Mouse (Mus musculus): ENCODE data around the gene Plekhg3. TPM values are rescaled to one million over a fixed set of nuclear protein-coding genes. Genes with fewer than 3 reads are reported as not detected.
A peak's percentile ranks its signal among the peaks of the same experiment; 100 is the strongest.

The Plekhg3 gene
- total RNA-seq, 1 experiment: 12.1 TPM

GRCm38 (mm10) chr12:76541475-76541874, 10.8 kb downstream of the Plekhg3 start:
- H3K27ac ChIP-seq (ENCODE audit: insufficient read depth, low read depth, low read length, poor library complexity, severe bottlenecking): no peak overlapping the region; the same call in 1 of the 2 replicates
- in situ Hi-C loops (cut with MboI; ENCODE audit: low sequenced_read_pairs in 2 of 2, unreplicated experiment in 2 of 2): no loop called here
- H3K36me3 ChIP-seq (ENCODE audit: control insufficient read depth, insufficient read depth, low read length, poor library complexity, severe bottlenecking): 0 out of 2 replicates have a peak, but pooled peaks cover 2% of the 10 kb centered on the region
- TF ChIP-seq HCFC1 (IDR thresholded peaks at IDR 0.05; ENCODE audit: borderline replicate concordance, insufficient read depth, low read length) (no peak), ZC3H11A (IDR thresholded peaks at IDR 0.05; ENCODE audit: borderline replicate concordance, low read depth, low read length) (no peak), CHD2 (IDR thresholded peaks at IDR 0.05; ENCODE audit: low read depth, low read length) (no peak), MAFK (IDR thresholded peaks at IDR 0.05; ENCODE audit: insufficient read depth, low read depth, low read length) (no peak), ZNF384 (IDR thresholded peaks at IDR 0.05; ENCODE audit: low read depth, low read length) (no peak)
- peak overlapping the region; percentile 60 for H3K9ac ChIP-seq (ENCODE audit: insufficient read depth, low read depth, low read length, poor library complexity, severe bottlenecking)
- H3K4me3 ChIP-seq (ENCODE audit: insufficient read depth in 1 of 2, low read depth in 1 of 2, low read length in 2 of 2, poor library complexity in 1 of 2, severe bottlenecking in 1 of 2): peak overlapping the region; percentile 50 to 54
- no peaks in the 10 kb centered on the region for H3K9me3 ChIP-seq (ENCODE audit: control insufficient read depth, insufficient read depth, low read depth, low read length)
- peak; percentile 43 for DNase-seq (ENCODE audit: low read depth, low spot score)
- H3K4me1 ChIP-seq (ENCODE audit: control insufficient read depth in 2 of 2, insufficient read depth in 2 of 2, low read length in 2 of 2, poor library complexity in 1 of 2): peaks cover 0 to 25% of the 10 kb centered on the region in 2 experiments; a peak in 3 of 4 replicates

- Histone ChIP-seq H3K27ac (ENCODE audit: insufficient read depth, low read depth, low read length, poor library complexity, severe bottlenecking) (no peak overlapping the region; the same call in 1 of the 2 replicates), H3K9me3 (ENCODE audit: control insufficient read depth, insufficient read depth, low read depth, low read length) (no peaks in the 10 kb centered on the region), H3K36me3 (ENCODE audit: control insufficient read depth, insufficient read depth, low read length, poor library complexity, severe bottlenecking) (0 out of 2 replicates have a peak, but pooled peaks cover 2% of the 10 kb centered on the region), H3K9ac (ENCODE audit: insufficient read depth, low read depth, low read length, poor library complexity, severe bottlenecking) (peak overlapping the region; percentile 60), H3K4me1 (ENCODE audit: control insufficient read depth in 2 of 2, insufficient read depth in 2 of 2, low read length in 2 of 2, poor library complexity in 1 of 2) (peaks cover 0 to 22% of the 10 kb centered on the region in 2 experiments; a peak in 3 of 4 replicates), H3K4me3 (ENCODE audit: insufficient read depth in 1 of 2, low read depth in 1 of 2, low read length in 2 of 2, poor library complexity in 1 of 2, severe bottlenecking in 1 of 2) (peak overlapping the region; percentile 50 to 54)
- DNase-seq (ENCODE audit: low read depth, low spot score): no peak
- in situ Hi-C loops (cut with MboI; ENCODE audit: low sequenced_read_pairs in 2 of 2, unreplicated experiment in 2 of 2): no loop called here
- TF ChIP-seq ZNF384 (IDR thresholded peaks at IDR 0.05; ENCODE audit: low read depth, low read length): no peak
- TF ChIP-seq CHD2 (IDR thresholded peaks at IDR 0.05; ENCODE audit: low read depth, low read length): no peak
- no peak for TF ChIP-seq HCFC1 (IDR thresholded peaks at IDR 0.05; ENCODE audit: borderline replicate concordance, insufficient read depth, low read length)
- no peak for TF ChIP-seq ZC3H11A (IDR thresholded peaks at IDR 0.05; ENCODE audit: borderline replicate concordance, low read depth, low read length)
- no peak for TF ChIP-seq MAFK (IDR thresholded peaks at IDR 0.05; ENCODE audit: insufficient read depth, low read depth, low read length)
Measured at GRCm38 (mm10) chr12:76541879-76542278, 11.2 kb downstream of the Plekhg3 start.

- H3K4me1 ChIP-seq (ENCODE audit: control insufficient read depth in 2 of 2, insufficient read depth in 2 of 2, low read length in 2 of 2, poor library complexity in 1 of 2): peaks cover 8 to 37% of the 10 kb centered on the region in 2 experiments
- H3K9me3 ChIP-seq (ENCODE audit: control insufficient read depth, insufficient read depth, low read depth, low read length): no peaks in the 10 kb centered on the region
Measured at GRCm38 (mm10) chr12:76545786-76546370, 15.2 kb downstream of the Plekhg3 start.

GRCm38 (mm10) chr12:76546383-76547276, 15.9 kb downstream of the Plekhg3 start:
- peak; percentile 27 for DNase-seq (ENCODE audit: low read depth, low spot score)
- Histone ChIP-seq H3K4me1 (ENCODE audit: control insufficient read depth in 2 of 2, insufficient read depth in 2 of 2, low read length in 2 of 2, poor library complexity in 1 of 2) (peaks cover 8 to 33% of the 10 kb centered on the region in 2 experiments), H3K36me3 (ENCODE audit: control insufficient read depth, insufficient read depth, low read length, poor library complexity, severe bottlenecking) (0 out of 2 replicates have a peak, but pooled peaks cover 2% of the 10 kb centered on the region), H3K27ac (ENCODE audit: insufficient read depth, low read depth, low read length, poor library complexity, severe bottlenecking) (peak overlapping the region; percentile 79), H3K4me3 (ENCODE audit: insufficient read depth in 1 of 2, low read depth in 1 of 2, low read length in 2 of 2, poor library complexity in 1 of 2, severe bottlenecking in 1 of 2) (peak overlapping the region; percentile 14 to 47; a peak in 3 of 4 replicates), H3K9ac (ENCODE audit: insufficient read depth, low read depth, low read length, poor library complexity, severe bottlenecking) (peak overlapping the region; percentile 56), H3K9me3 (ENCODE audit: control insufficient read depth, insufficient read depth, low read depth, low read length) (no peaks in the 10 kb centered on the region)
- in situ Hi-C loops (cut with MboI; ENCODE audit: low sequenced_read_pairs in 2 of 2, unreplicated experiment in 2 of 2): no loop called here
- no peak for TF ChIP-seq CHD2 (IDR thresholded peaks at IDR 0.05; ENCODE audit: low read depth, low read length)
- no peak for TF ChIP-seq ZNF384 (IDR thresholded peaks at IDR 0.05; ENCODE audit: low read depth, low read length)
- no peak for TF ChIP-seq MAFK (IDR thresholded peaks at IDR 0.05; ENCODE audit: insufficient read depth, low read depth, low read length)
- no peak for TF ChIP-seq ZC3H11A (IDR thresholded peaks at IDR 0.05; ENCODE audit: borderline replicate concordance, low read depth, low read length)
- TF ChIP-seq HCFC1 (IDR thresholded peaks at IDR 0.05; ENCODE audit: borderline replicate concordance, insufficient read depth, low read length): no peak

More at GRCm38 (mm10) chr12:76545786-76546370, 15.2 kb downstream of the Plekhg3 start:
- DNase-seq (ENCODE audit: low read depth, low spot score): no peak
- Histone ChIP-seq H3K9ac (ENCODE audit: insufficient read depth, low read depth, low read length, poor library complexity, severe bottlenecking) (peak overlapping the region; percentile 56; the same call in 1 of the 2 replicates), H3K36me3 (ENCODE audit: control insufficient read depth, insufficient read depth, low read length, poor library complexity, severe bottlenecking) (0 out of 2 replicates have a peak, but pooled peaks cover 2% of the 10 kb centered on the region), H3K27ac (ENCODE audit: insufficient read depth, low read depth, low read length, poor library complexity, severe bottlenecking) (peak overlapping the region; percentile 17; the same call in 1 of the 2 replicates), H3K4me3 (ENCODE audit: insufficient read depth in 1 of 2, low read depth in 1 of 2, low read length in 2 of 2, poor library complexity in 1 of 2, severe bottlenecking in 1 of 2) (no peak overlapping the region)
- in situ Hi-C loops (cut with MboI; ENCODE audit: low sequenced_read_pairs in 2 of 2, unreplicated experiment in 2 of 2): no loop called here
- TF ChIP-seq ZC3H11A (IDR thresholded peaks at IDR 0.05; ENCODE audit: borderline replicate concordance, low read depth, low read length) (no peak), ZNF384 (IDR thresholded peaks at IDR 0.05; ENCODE audit: low read depth, low read length) (no peak), CHD2 (IDR thresholded peaks at IDR 0.05; ENCODE audit: low read depth, low read length) (no peak), MAFK (IDR thresholded peaks at IDR 0.05; ENCODE audit: insufficient read depth, low read depth, low read length) (no peak), HCFC1 (IDR thresholded peaks at IDR 0.05; ENCODE audit: borderline replicate concordance, insufficient read depth, low read length) (no peak)
